ENCODE assay signal across 21 mouse cellular contexts in genomic region chr8:110420221-110420620, GRCm38 (mm10).
A peak's percentile ranks its signal among the peaks of the same experiment; 100 is the strongest.
DNase-seq lines count a peak whose midpoint lies in the region; ATAC-seq and TF ChIP-seq lines count a peak whose summit lies in the region.
"Had no signal": no experiment of that assay in that cellular context is flagged by ENCODE, and none has a peak within 500 bp of the region (broad histone marks: within the 10 kb centered on the region; RNA-seq: fewer than 3 reads in every experiment).

No protein-coding gene starts in this region.

- no peak overlapping the region for H3K4me3 ChIP-seq in intestine, postnatal 0 days (ENCODE audit: low read depth, low read length)
- H3K4me3 ChIP-seq in intestine, embryonic 15.5 days (replicated peaks) = no peak overlapping the region
- H3K4me3 ChIP-seq in E14TG2a.4 (replicated peaks; ENCODE audit: low read length) = no peak overlapping the region
- H3K4me3 ChIP-seq: forebrain, embryonic 10.5 days; forebrain, embryonic 13.5 days; gastrocnemius, adult 2 months; heart, embryonic 12.5 days; heart, embryonic 15.5 days had no signal

- 0 out of 2 replicates have a peak, but pooled peaks have one; percentile 10 for TF ChIP-seq CTCF in intestine, postnatal 0 days (IDR thresholded peaks at IDR 0.05; ENCODE audit: low read depth)
- TF ChIP-seq CTCF in E14TG2a.4 (conservative IDR thresholded peaks at IDR 0.05; ENCODE audit: low read length) = peak; percentile 82

- H3K4me2 ChIP-seq in intestine, postnatal 0 days (replicated peaks; ENCODE audit: low read depth) = no peak overlapping the region
- H3K4me2 ChIP-seq in intestine, embryonic 15.5 days (replicated peaks) = no peak overlapping the region
- H3K4me2 ChIP-seq: forebrain, embryonic 13.5 days; heart, embryonic 12.5 days; heart, embryonic 15.5 days; hindbrain, embryonic 14.5 days had no signal

- H3K27ac ChIP-seq in intestine, postnatal 0 days (ENCODE audit: low read depth, low read length) = no peak overlapping the region
- no peak overlapping the region for H3K27ac ChIP-seq in intestine, embryonic 15.5 days
- H3K27ac ChIP-seq: forebrain, embryonic 10.5 days; forebrain, embryonic 13.5 days; gastrocnemius, adult 2 months; heart, embryonic 15.5 days; hindbrain, embryonic 14.5 days; hindbrain, postnatal 0 days had no signal

- no peak for ATAC-seq in intestine, postnatal 0 days
- no peak for ATAC-seq in intestine, embryonic 15.5 days
- ATAC-seq in activated CD4-positive, CD25-positive, alpha-beta regulatory T cell, adult 4 months = no peak
- ATAC-seq: CD4-positive, CD25-positive, alpha-beta regulatory T cell, adult 4 months; forebrain, embryonic 13.5 days; forebrain, embryonic 16.5 days; hindbrain, postnatal 0 days; inflammation-experienced regulatory T-cells, adult 6 months had no signal

- DNase-seq in A20 (ENCODE audit: low read depth, low spot score) (peak; percentile 15), R1 (ENCODE audit: low read depth, low spot score) (peak; percentile 34)
- DNase-seq in adrenal gland, adult 8-10 months = no peak
- no peak for DNase-seq in left cerebral cortex, adult 8-10 months (ENCODE audit: low spot score in 2 of 2)
- DNase-seq: gastrocnemius, adult 2 months; gastrocnemius, postnatal 14 days; kidney, adult 11 months had no signal

- no peak overlapping the region for H3K9ac ChIP-seq in intestine, postnatal 0 days (ENCODE audit: low read depth, low read length)
- H3K9ac ChIP-seq in intestine, embryonic 15.5 days = no peak overlapping the region
- H3K9ac ChIP-seq: forebrain, embryonic 13.5 days; heart, embryonic 12.5 days; heart, embryonic 15.5 days; hindbrain, embryonic 14.5 days had no signal

- no peaks in the 10 kb centered on the region for H3K36me3 ChIP-seq in intestine, postnatal 0 days (ENCODE audit: control insufficient read depth, insufficient read depth)
- no peaks in the 10 kb centered on the region for H3K36me3 ChIP-seq in intestine, embryonic 15.5 days
- no peaks in the 10 kb centered on the region for H3K36me3 ChIP-seq in E14TG2a.4 (ENCODE audit: insufficient read depth, low read length)
- H3K36me3 ChIP-seq: forebrain, embryonic 10.5 days; G1E; heart, embryonic 12.5 days; heart, embryonic 15.5 days had no signal

- H3K9me3 ChIP-seq in intestine, postnatal 0 days (ENCODE audit: control insufficient read depth) = no peaks in the 10 kb centered on the region
- H3K9me3 ChIP-seq in intestine, embryonic 15.5 days = no peaks in the 10 kb centered on the region
- no peaks in the 10 kb centered on the region for H3K9me3 ChIP-seq in E14TG2a.4 (ENCODE audit: low read length)
- H3K9me3 ChIP-seq: forebrain, embryonic 10.5 days; forebrain, embryonic 13.5 days; heart, embryonic 12.5 days; heart, embryonic 15.5 days had no signal

- H3K4me1 ChIP-seq in intestine, postnatal 0 days (replicated peaks; ENCODE audit: control insufficient read depth, insufficient read depth, low read length) = no peaks in the 10 kb centered on the region
- no peaks in the 10 kb centered on the region for H3K4me1 ChIP-seq in intestine, embryonic 15.5 days (replicated peaks)
- H3K4me1 ChIP-seq in E14TG2a.4 (replicated peaks; ENCODE audit: low read depth, low read length) = peaks cover 8% of the 10 kb centered on the region
- H3K4me1 ChIP-seq: heart, embryonic 12.5 days had no signal

- 85% methylated on average over 3 of the region's 3 CpGs for WGBS in intestine, postnatal 0 days
- WGBS in intestine, embryonic 15.5 days = 87% methylated on average over 3 of the region's 3 CpGs

- H3K27me3 ChIP-seq in intestine, postnatal 0 days (replicated peaks; ENCODE audit: control insufficient read depth, insufficient read depth, low read length) = no peaks in the 10 kb centered on the region
- H3K27me3 ChIP-seq in intestine, embryonic 15.5 days (replicated peaks) = no peaks in the 10 kb centered on the region
- H3K27me3 ChIP-seq in E14TG2a.4 (ENCODE audit: insufficient read depth, low read length) = no peaks in the 10 kb centered on the region; the same call in 1 of the 2 replicates
- H3K27me3 ChIP-seq: forebrain, embryonic 13.5 days; heart, embryonic 12.5 days; heart, embryonic 15.5 days had no signal

Comparison
In these comparisons a context has a peak if more than half of its experiments do, and no peak if none do; other contexts are left out.
1. DNase-seq: peak in A20 (single experiment) and R1 (single experiment); none in adrenal gland, adult 8-10 months (single experiment) and left cerebral cortex, adult 8-10 months (0 of 2).